Mouse (Mus musculus) CH12.LX (cell line): ENCODE measurements at regions not wholly inside any gene's neighbourhood (a gene's known extent, or its start where the extent isn't known, plus 50 kb on each side); places are given as distances from the start of the nearest gene placed in this dataset.

Experiments
- CHD2 ChIP-seq: IDR thresholded peaks from 2 replicates; pipeline ENCODE4 v1.6.1; 2011; ENCODE audit warnings: low read length, improper control_type of control experiment
- CTCF ChIP-seq, 2 experiments: IDR thresholded peaks in 1 of 2; conservative IDR thresholded peaks in 1 of 2; 2 replicates each; pipeline ENCODE4 v1.5.1; 2011 to 2012; ENCODE audit warnings: low read depth in 2 of 2, low read length in 2 of 2, improper control_type of control experiment in 1 of 2, inconsistent platforms in 1 of 2, mild to moderate bottlenecking in 1 of 2, moderate library complexity in 1 of 2
- E2F4 ChIP-seq: IDR thresholded peaks from 2 replicates; pipeline ENCODE4 v1.6.1; 2011; ENCODE audit warnings: low read depth, low read length, improper control_type of control experiment; ENCODE audit not compliant: insufficient replicate concordance
- JUND ChIP-seq: conservative IDR thresholded peaks from 2 replicates; pipeline ENCODE4 v1.6.1; 2011; ENCODE audit warnings: low read depth, low read length, improper control_type of control experiment
- KAT2A ChIP-seq: IDR thresholded peaks from 2 replicates; pipeline ENCODE4 v1.6.1; 2012; ENCODE audit warnings: low read length, improper control_type of control experiment, inconsistent platforms; ENCODE audit not compliant: insufficient replicate concordance
- MAX ChIP-seq: IDR thresholded peaks from 2 replicates; pipeline ENCODE4 v1.6.1; 2011; ENCODE audit warnings: low read length, improper control_type of control experiment
- MYC ChIP-seq: IDR thresholded peaks from 2 replicates; pipeline ENCODE4 v1.6.1; 2011; ENCODE audit warnings: low read depth, mild to moderate bottlenecking, improper control_type of control experiment, low read length
- POLR2A ChIP-seq: IDR thresholded peaks from 2 replicates; pipeline ENCODE4 v1.6.1; 2011; ENCODE audit warnings: low read depth, mild to moderate bottlenecking, improper control_type of control experiment, low read length
- RAD21 ChIP-seq: IDR thresholded peaks from 2 replicates; pipeline ENCODE4 v1.6.1; 2011; ENCODE audit warnings: low read depth, mild to moderate bottlenecking, low read length, improper control_type of control experiment, moderate library complexity
- SIN3A ChIP-seq: IDR thresholded peaks from 2 replicates; pipeline ENCODE4 v1.6.1; 2012; ENCODE audit warnings: low read length, improper control_type of control experiment, inconsistent platforms
- TBP ChIP-seq: conservative IDR thresholded peaks from 2 replicates; pipeline ENCODE4 v1.6.1; 2011; ENCODE audit warnings: low read depth, low read length, improper control_type of control experiment
- TCF12 ChIP-seq: IDR thresholded peaks from 2 replicates; pipeline ENCODE4 v1.6.1; 2014; ENCODE audit warnings: low read depth, mild to moderate bottlenecking, inconsistent platforms, low read length, improper control_type of control experiment
- UBTF ChIP-seq: IDR thresholded peaks from 2 replicates; pipeline ENCODE4 v1.6.1; 2012; ENCODE audit warnings: low read depth, mild to moderate bottlenecking, inconsistent platforms, low read length, improper control_type of control experiment, moderate library complexity
- USF1 ChIP-seq: IDR thresholded peaks from 2 replicates; pipeline ENCODE4 v1.6.1; 2014; ENCODE audit warnings: low read depth, mild to moderate bottlenecking, inconsistent platforms, low read length, improper control_type of control experiment

DNA sequence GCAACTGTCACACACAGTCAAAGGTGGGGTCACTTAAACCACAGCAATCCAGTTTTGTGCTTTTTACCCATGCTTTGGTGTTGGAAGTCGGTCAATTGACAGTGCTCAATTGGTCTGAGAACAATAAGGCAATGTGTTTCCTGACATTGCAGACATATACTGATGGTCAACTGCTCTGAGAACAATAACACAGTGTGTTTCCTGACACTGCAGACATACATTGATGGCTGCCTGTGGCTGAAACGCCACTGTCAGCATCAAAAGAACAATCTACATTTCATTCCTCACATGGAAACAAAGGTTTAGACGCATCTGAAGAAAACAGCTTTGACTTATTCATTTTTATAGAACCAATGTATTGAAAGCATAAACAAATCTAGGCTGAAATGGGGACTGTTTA is 59.2 kb upstream of the Lama4 start:
- TF ChIP-seq CTCF (conservative IDR thresholded peaks at IDR 0.05 in 1 of 2, IDR thresholded peaks at IDR 0.05 in 1 of 2; ENCODE audit: low read depth in 2 of 2, low read length in 2 of 2), result no peak
- TF ChIP-seq TCF12, result no peak
- TF ChIP-seq KAT2A, result no peak
- no peak for TF ChIP-seq USF1
- no peak for TF ChIP-seq UBTF
- no peak for TF ChIP-seq CHD2
- TF ChIP-seq JUND, result no peak
- TF ChIP-seq MYC, result no peak
- no peak for TF ChIP-seq RAD21
- TF ChIP-seq TBP, result no peak
- TF ChIP-seq E2F4, result no peak
- TF ChIP-seq POLR2A, result no peak
- no peak for TF ChIP-seq MAX
- no peak for TF ChIP-seq SIN3A
